Mouse (Mus musculus): ENCODE results near the gene Clec2l. TPM values are rescaled to one million over a fixed set of nuclear protein-coding genes. Genes with fewer than 3 reads are reported as not detected.

Clec2l gene
- total and polyA plus RNA-seq, 3 experiments, result 0.52 to 5.9 (median 0.84) TPM

- H3K27me3 ChIP-seq (ENCODE audit: control insufficient read depth, insufficient read depth, low read length), result no peaks in the 10 kb centered on the region
Measured at GRCm38 (mm10) chr6:38725515-38725914, 62.6 kb downstream of the Clec2l start.

More at GRCm38 (mm10) chr6:38725515-38725914, 62.6 kb downstream of the Clec2l start:
- intact Hi-C loops (cut with DNase I), result no loop called here
- Histone ChIP-seq H3K27ac (no peak overlapping the region), H3K9ac (ENCODE audit: low read depth, low read length) (no peak overlapping the region), H3K79me2 (replicated peaks; ENCODE audit: control insufficient read depth, insufficient read depth, low read length) (no peaks in the 10 kb centered on the region), H3K36me3 (ENCODE audit: control insufficient read depth, insufficient read depth, low read length) (no peaks in the 10 kb centered on the region), H3K4me3 (no peak overlapping the region), H3K4me1 (ENCODE audit: control insufficient read depth, insufficient read depth, low read length) (no peaks in the 10 kb centered on the region)
- DNase-seq, result no peak
- TF ChIP-seq CTCF (IDR thresholded peaks at IDR 0.05), result no peak
- no peak for TF ChIP-seq POLR2A (IDR thresholded peaks at IDR 0.05; ENCODE audit: insufficient read depth, low read depth, low read length)
- TF ChIP-seq EP300 (IDR thresholded peaks at IDR 0.05; ENCODE audit: insufficient read depth, low read depth, low read length), result no peak
- 98% methylated on average over 3 of the region's 3 CpGs for WGBS

Other genes starting within 250 kb of the Clec2l start
- 10 to 100 TPM; 23.2 to 24.7 TPM for gene Ubn2, start 229.1 kb upstream of the Clec2l start, total RNA-seq (2021)
- gene Ubn2, start 229.1 kb upstream of the Clec2l start, polyA plus RNA-seq (2012; rRNA removed), result 5.1 and 9.9 TPM in 2 replicates
- 100 to 1,000 TPM; 221 to 266 TPM for gene Fmc1, start 129.6 kb upstream of the Clec2l start, total RNA-seq (2021)
- 415 and 493 TPM in 2 replicates for gene Fmc1, start 129.6 kb upstream of the Clec2l start, polyA plus RNA-seq (2012; rRNA removed)
- gene Luc7l2, start 111.7 kb upstream of the Clec2l start, total RNA-seq (2021), result 10 to 100 TPM; 91.7 to 99.9 TPM
- gene Luc7l2, start 111.7 kb upstream of the Clec2l start, polyA plus RNA-seq (2012; rRNA removed), result 28.1 and 45.7 TPM in 2 replicates
- under 1 TPM; 0.21 to 0.43 TPM for gene Klrg2, start 25.8 kb upstream of the Clec2l start, total RNA-seq (2021)
- gene Klrg2, start 25.8 kb upstream of the Clec2l start, polyA plus RNA-seq (2012; rRNA removed), result 0.23 and 0.33 TPM in 2 replicates
- gene Tbxas1, start 212.3 kb downstream of the Clec2l start, total RNA-seq (2021), result 1 to 10 TPM; 2.1 to 2.7 TPM
- 1.9 and 2.7 TPM in 2 replicates for gene Tbxas1, start 212.3 kb downstream of the Clec2l start, polyA plus RNA-seq (2012; rRNA removed)
- gene Hipk2, start 213.1 kb downstream of the Clec2l start, total RNA-seq (2021), result 10 to 100 TPM; 91.0 to 98.5 TPM
- 35.9 and 51.3 TPM in 2 replicates for gene Hipk2, start 213.1 kb downstream of the Clec2l start, polyA plus RNA-seq (2012; rRNA removed)